Mouse (Mus musculus) liver, embryonic 14.5 days (tissue): ENCODE data around the gene Lingo3.

ENCODE experiments used
- CTCF ChIP-seq: IDR thresholded peaks from 2 replicates; pipeline ENCODE4 v1.5.1; 2016; ENCODE audit warnings: antibody characterized with exemption, low read depth, control low read depth
- EP300 ChIP-seq: IDR thresholded peaks from 2 replicates; pipeline ENCODE4 v1.6.1; 2016; ENCODE audit warnings: antibody characterized with exemption, low read depth

- TF ChIP-seq CTCF, result no peak
- TF ChIP-seq EP300, result no peak
Measured at GRCm38 (mm10) chr10:80876594-80876993, 32.8 kb upstream of the Lingo3 start.
